Mouse (Mus musculus): ENCODE measurements around the gene Ctnnbl1. TPM values are rescaled to one million over a fixed set of nuclear protein-coding genes. Genes with fewer than 3 reads are reported as not detected.

Ctnnbl1 gene
- total RNA-seq, 2 experiments from 2014 or later = 20.6 to 22.6 TPM

DNA sequence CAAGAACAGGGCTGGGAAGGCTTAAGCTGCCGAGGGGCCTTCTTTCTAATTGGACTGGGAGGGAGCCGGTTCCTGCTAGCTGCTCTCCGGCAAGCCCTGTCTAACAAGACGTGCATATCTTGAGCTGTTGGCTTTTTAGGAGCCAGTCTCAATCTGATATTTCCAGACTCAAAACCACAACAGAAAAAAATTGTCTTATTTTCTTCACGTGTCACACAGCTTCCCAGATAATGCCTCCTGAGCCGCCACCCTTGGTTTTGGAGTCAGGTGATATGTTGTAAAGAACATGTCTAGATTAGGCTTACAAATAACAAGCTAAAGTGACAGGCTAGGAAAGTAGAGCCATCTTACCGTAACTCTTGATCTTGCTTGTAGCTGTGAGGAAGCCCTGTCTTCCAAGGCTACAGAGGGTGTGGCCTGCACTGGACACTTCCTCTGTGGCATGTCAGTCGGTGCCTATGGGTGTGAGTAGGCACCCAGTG lies 56.7 kb downstream of the Ctnnbl1 start:
- DNase-seq = no peak

DNA sequence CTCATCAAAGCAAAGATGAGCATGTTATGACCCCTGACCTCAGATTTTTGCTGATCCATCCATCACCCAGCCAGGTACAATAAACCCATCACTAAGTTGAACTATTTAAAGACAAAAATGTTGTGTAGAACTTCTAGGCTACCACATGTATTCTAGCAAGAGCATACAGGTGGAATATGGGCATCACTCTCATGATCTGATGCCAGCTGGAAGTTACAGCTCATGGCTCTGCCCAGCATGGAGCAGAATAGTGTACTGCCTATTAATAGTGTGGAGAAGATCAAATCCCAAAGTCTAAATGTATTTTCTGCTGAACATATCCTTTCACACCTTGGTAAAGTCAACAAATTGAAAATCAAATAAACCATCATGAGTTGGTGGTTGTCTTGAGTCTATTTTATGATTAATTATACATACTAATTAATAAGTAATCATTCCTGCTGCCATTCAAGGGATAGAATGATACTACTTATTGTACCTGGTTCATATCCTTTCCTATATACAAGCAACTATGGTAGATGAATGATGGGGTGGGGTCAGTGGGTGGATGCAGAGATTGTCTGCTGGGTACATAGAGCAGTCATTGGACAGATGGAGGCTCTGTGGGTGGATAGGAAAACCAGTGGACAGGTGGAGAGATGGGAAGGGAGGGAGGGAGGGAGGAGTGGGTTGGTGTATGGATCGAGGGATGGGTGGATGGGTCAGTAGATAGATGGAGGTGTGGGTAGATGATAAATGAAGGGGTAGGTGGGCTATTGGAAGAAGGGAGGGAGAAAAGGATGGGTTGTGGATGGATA lies 58.6 kb downstream of the Ctnnbl1 start:
- no peak for DNase-seq

GRCm38 (mm10) chr2:157799533-157799932 lies 62.3 kb downstream of the Ctnnbl1 start:
- no peak for DNase-seq

- no peak for DNase-seq
Measured at GRCm38 (mm10) chr2:157800288-157800687, 63.1 kb downstream of the Ctnnbl1 start.

DNA sequence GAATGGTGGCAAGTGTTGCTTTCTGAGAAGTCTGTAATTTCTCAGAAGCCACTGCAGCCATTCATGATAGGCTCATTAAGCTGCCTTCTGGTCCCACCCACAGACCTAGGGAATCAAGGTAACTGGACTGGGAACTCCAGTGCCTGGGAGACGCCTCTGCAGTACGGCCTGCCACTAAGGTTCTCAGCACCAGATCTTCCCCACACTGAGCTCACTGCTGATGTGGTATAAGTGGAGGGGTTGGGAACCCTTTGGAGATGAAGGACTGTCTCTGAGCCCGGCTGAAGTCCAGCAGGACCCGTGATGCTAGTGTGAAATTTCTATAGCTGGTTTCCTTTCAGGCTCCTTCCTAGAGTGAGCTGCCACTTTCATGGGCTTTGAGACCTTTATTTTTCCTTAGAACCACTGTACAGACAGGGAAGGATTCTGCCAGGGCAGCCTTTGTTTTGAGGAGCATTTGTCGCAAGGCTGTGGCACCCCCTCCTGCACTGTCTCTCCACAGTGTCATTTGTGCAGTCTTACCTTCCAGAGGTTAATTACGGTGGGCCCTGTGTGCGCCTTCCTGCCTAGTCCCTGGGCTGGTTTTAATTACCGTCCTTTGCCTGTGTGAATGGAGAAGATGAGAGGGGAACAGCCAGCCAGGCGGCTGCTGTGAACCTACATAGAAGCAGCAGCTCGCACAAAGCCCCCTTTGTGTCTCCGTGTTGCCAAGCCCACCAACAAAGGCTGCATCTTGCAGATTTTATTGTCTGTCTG lies 63.7 kb downstream of the Ctnnbl1 start:
- DNase-seq = no peak

DNA sequence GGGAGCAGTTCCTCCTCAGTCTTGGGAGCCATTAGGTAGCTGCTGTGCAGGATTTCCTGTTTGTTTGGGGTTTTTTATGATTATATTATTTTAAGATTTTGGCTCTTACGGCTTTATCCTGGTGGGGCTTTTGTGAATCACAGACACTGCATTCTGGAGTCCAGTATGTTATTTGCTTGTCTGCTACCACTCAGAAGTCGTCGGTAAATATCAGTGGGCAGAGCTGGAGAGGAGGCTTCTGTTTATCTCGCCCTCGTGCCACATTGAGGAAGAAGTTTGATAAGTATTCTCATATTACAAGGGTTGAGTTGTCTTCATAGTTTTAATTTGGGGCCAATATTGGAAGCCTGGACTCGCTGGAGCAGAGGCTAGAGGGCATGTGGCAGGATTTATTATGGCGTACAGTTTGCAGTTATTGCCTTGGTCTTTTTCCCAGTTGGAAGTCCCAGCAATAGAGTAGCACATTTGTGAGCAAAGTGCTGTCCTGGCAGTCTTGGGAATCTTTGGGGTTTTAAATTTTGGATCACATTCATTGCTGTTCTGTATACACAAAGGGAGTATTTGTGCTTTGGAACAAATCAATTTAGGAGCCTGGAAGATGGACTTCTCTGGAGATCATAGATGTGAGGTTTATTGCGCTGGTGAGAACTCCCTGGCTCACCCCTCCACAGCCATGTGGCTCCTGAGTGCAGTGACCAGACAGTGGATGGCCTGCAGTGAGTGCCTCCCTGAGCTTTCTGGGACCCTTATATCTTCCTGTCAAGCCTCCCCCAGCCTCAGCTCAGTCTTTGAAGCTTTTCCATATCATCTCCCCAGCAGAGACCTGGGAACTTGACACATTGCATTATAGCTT lies 64.5 kb downstream of the Ctnnbl1 start:
- no peak for DNase-seq

DNA sequence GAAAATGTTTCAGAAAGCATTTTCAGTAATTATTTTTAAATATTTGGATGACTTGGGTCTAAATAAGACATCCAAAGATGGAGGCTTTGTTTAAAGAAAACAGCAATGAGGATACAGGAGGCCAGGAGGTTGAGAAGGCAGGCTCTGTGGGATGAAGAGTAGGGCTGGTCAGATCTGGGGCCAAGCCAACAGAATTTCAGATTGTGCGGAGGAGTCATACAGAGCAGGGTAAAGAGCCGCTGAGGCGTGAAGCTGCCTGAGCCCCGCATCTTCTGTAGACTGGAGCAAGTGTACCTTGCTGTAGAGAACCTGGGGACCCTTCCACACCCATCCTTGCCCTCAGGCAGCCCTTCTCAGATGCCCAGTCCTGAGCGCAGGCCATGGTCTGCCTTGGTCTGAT lies 65.5 kb downstream of the Ctnnbl1 start:
- no peak for DNase-seq

GRCm38 (mm10) chr2:157804388-157804787 lies 67.2 kb downstream of the Ctnnbl1 start:
- no peak for DNase-seq

DNA sequence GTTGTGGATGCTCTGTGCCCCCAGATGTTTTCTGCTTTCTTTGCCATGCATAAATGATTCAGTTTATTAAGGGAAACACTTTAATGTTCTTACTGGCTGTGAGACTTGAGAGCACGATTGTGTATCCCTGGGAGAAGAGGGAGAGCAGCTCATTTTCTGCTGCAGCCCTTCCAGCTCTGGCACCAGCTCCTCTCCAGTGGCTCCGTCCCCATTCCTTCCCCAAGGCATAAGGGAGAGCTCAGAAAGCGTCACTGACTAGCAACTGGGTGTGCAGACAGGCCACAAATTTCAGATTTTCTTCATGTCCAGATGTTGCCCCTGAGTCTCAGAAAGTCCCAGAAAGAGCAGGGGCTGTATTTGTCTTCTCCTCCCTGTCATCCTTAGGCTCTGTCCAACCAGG lies 67.9 kb downstream of the Ctnnbl1 start:
- DNase-seq = peak; percentile 20

GRCm38 (mm10) chr2:157807076-157807475 lies 69.9 kb downstream of the Ctnnbl1 start:
- DNase-seq = no peak

DNA sequence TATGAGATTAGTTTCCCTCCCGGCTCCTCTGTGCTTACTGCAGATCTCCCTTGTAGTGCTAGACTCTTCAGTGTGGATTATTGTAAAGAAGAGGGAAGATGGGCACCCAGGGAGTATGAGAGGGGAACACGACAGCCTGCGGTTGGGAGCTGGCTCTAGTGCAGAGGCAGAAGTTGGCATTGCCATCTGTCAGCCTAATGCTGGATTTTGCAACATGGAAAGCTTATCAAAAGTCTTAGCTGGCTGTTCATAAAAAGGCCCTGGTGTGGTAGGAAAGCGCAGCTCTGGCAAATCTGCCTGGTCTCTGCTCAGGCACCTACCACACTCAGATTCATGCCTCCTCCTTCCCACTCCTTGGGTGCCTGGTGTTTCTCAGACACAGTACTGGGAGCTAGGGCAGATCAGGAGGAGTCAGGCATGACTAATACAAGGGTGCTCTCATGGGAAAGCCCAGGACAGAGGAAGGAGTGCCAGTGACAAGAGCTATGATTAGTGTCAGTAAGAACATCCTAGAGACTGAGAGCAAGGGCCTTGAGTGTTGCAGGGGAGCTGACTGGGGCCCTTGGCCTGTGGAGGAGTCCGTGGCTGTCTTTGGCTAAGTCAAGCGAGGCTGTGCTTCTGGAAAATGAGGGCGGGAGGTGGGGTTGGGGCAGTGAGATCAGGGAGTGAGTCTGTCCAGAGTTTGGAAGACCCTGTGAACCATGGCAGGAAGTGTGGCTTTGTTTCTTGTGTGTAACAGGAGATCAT lies 70.6 kb downstream of the Ctnnbl1 start:
- DNase-seq = peak; percentile 15

DNA sequence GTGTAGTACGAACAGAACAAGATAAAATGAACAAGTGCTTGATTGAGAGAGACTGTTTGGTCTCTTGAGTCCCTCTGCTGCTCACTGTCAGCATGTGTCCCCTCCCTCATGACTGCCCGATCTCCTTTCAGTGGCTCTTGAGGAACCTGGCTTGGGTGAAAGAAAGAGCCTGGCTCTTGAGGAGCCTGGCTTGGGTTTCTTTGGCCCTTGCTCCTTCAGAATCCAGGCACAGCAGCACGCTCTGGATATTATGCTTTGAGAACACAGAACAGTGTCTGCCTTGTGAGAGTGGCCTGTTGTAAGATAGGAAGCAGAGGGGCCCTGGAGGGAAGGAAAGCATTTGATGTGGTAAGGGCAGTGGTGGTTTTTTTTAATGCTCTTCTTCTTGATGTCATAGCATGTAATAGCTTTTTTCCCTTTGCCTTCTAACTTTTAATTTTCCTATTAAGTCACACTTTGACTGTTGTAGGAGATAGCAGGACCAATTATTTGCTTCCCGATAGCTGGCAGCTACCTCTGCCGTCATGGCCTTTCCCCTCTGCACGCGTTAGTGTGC lies 71.2 kb downstream of the Ctnnbl1 start:
- DNase-seq = no peak

DNA sequence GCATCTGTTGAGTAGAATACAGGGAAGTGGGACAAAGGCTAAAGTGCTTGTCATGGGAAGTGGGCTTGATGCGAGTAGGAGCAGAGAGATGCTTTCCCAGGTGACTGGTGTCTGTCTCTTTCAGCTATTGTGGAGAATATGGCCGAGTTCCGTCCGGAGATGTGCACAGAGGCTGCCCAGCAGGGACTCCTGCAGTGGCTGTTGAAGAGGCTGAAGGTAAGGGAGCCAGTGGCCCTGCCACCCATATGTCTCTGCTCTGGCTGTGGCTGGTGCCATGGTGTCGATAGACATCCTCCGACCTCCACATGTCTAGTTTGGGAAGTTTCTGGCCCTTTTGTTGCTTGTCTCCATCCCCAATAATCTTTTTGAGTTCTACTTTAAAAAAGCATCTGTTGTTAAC lies 72.1 kb downstream of the Ctnnbl1 start:
- no peak for DNase-seq

GRCm38 (mm10) chr2:157810749-157811148 lies 73.5 kb downstream of the Ctnnbl1 start:
- DNase-seq = no peak

DNA sequence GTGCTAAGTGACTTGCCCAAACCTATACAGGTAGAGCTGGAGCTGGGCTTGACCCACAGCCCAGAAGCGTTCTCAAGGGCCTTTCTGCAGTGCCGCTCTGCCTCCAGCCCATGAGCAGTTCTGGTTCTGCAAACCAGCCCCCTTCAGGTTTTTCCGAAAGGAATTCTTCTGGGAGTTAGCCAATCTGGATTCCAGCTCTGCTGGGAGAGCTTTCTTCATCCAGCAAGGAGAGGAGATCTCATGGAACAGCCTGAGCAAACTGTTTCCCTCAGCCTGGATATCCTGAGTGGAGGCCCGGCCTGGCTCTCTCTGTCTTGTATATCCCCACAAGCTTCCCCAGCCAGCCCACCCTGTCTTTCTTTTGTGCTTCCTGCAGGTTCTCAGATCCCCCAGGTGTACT lies 75.9 kb downstream of the Ctnnbl1 start:
- DNase-seq = no peak

- no peak for DNase-seq
Measured at GRCm38 (mm10) chr2:157814116-157814964, 77.1 kb downstream of the Ctnnbl1 start.

- DNase-seq = no peak
Measured at GRCm38 (mm10) chr2:157814965-157815283, 77.7 kb downstream of the Ctnnbl1 start.

DNA sequence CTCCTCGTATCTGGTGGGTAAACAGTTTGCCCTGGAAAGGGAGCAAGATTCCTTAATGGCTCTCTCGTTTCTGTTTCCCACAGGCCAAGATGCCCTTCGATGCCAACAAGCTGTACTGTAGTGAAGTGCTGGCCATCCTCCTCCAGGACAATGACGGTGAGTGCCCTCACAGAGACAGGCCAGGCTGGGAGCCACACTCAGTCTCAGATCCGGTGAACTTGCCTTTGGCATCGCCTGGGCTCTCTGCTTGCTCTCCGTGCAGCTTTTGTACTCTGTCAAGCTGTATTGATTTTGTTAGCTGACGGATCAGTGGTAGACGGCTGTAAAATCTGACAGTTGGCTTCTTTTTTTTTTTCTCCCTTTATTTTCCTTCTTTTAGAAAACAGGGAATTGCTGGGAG lies 80.5 kb downstream of the Ctnnbl1 start:
- no peak for DNase-seq

DNA sequence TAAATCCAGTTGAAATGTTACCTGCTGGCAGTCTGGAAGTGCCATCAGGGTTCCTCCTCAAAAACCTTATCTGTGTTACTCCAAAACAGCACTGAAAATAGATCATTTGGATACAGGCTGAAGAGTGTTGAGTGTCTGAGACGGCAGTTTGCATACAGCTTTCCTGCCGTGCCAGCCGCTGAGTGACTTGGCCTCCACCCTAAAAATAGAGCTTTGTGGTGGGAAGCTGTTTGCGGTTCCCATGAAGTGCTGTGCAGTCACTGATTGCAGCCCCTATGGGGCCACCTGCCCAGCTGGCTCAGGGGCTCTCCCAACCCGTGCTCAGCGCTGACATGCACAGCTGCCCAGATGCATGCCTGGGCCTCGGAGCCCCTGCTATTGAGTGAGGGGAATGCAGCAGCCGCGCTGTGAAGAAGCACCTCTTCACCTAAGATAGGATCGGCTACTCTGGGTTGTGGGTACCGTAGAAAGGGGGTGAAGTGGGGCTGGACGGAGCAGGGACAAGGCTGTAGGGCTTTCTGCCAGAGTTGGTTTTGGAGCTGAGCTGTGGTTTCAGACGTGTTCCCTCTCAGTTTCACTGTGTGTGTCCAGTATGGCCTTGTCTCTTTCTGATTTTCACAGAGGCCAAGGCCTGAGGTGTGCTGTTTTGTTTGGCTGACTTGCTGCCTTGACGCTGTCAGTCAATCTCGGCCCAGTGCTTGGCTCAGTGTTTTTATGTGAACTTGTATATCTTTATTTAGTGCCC lies 81.5 kb downstream of the Ctnnbl1 start:
- peak; percentile 32 for DNase-seq

GRCm38 (mm10) chr2:157819401-157819800 lies 82.2 kb downstream of the Ctnnbl1 start:
- no peak for DNase-seq

Measured in adrenal gland, postnatal 10 days (tissue).